Mouse (Mus musculus): ENCODE results near the gene Adamtsl4. TPM values are rescaled to one million over a fixed set of nuclear protein-coding genes. Genes with fewer than 3 reads are reported as not detected.

Gene Adamtsl4
- polyA plus RNA-seq, 1 experiment: 5.2 TPM

GRCm38 (mm10) chr3:95651033-95651373 is 36.7 kb downstream of the Adamtsl4 start:
- TF ChIP-seq POLR2A (IDR thresholded peaks at IDR 0.05; ENCODE audit: low read depth, low read length): no peak
- TF ChIP-seq CTCF (conservative IDR thresholded peaks at IDR 0.05; ENCODE audit: insufficient read depth, insufficient read length, low read depth, low read length): no peak
- H3K4me1 ChIP-seq (ENCODE audit: control insufficient read depth, insufficient read depth, low read length): peaks cover 13% of the 10 kb centered on the region; the same call in 1 of the 2 replicates
- no peak for DNase-seq
- H3K27me3 ChIP-seq (replicated peaks; ENCODE audit: control insufficient read depth, insufficient read depth, low read length): no peaks in the 10 kb centered on the region
- no peak overlapping the region for H3K4me3 ChIP-seq (ENCODE audit: insufficient read depth, low read depth, low read length)
- WGBS: 79% methylated on average over 3 of the region's 3 CpGs
- peak overlapping the region; percentile 97 for H3K27ac ChIP-seq (ENCODE audit: insufficient read depth, low read depth, low read length)
- no peaks in the 10 kb centered on the region for H3K36me3 ChIP-seq (ENCODE audit: control insufficient read depth, insufficient read depth, low read length)

GRCm38 (mm10) chr3:95650276-95651032 is 37.3 kb downstream of the Adamtsl4 start:
- H3K36me3 ChIP-seq (ENCODE audit: control insufficient read depth, insufficient read depth, low read length): no peaks in the 10 kb centered on the region
- peak overlapping the region; percentile 97 for H3K27ac ChIP-seq (ENCODE audit: insufficient read depth, low read depth, low read length)
- H3K4me1 ChIP-seq (ENCODE audit: control insufficient read depth, insufficient read depth, low read length): peaks cover 13% of the 10 kb centered on the region; the same call in 1 of the 2 replicates
- DNase-seq: peak; percentile 83
- TF ChIP-seq POLR2A (IDR thresholded peaks at IDR 0.05; ENCODE audit: low read depth, low read length): no peak
- TF ChIP-seq CTCF (conservative IDR thresholded peaks at IDR 0.05; ENCODE audit: insufficient read depth, insufficient read length, low read depth, low read length): no peak
- H3K4me3 ChIP-seq (ENCODE audit: insufficient read depth, low read depth, low read length): no peak overlapping the region
- no peaks in the 10 kb centered on the region for H3K27me3 ChIP-seq (replicated peaks; ENCODE audit: control insufficient read depth, insufficient read depth, low read length)
- WGBS: 41% methylated on average over 6 of the region's 6 CpGs

- no peak for TF ChIP-seq POLR2A (IDR thresholded peaks at IDR 0.05; ENCODE audit: low read depth, low read length)
- no peak for TF ChIP-seq CTCF (conservative IDR thresholded peaks at IDR 0.05; ENCODE audit: insufficient read depth, insufficient read length, low read depth, low read length)
- no peak for DNase-seq
- H3K27me3 ChIP-seq (replicated peaks; ENCODE audit: control insufficient read depth, insufficient read depth, low read length): no peaks in the 10 kb centered on the region
- 89% methylated on average over 5 of the region's 5 CpGs for WGBS
- no peak overlapping the region for H3K4me3 ChIP-seq (ENCODE audit: insufficient read depth, low read depth, low read length)
- no peak overlapping the region for H3K27ac ChIP-seq (ENCODE audit: insufficient read depth, low read depth, low read length)
- no peaks in the 10 kb centered on the region for H3K36me3 ChIP-seq (ENCODE audit: control insufficient read depth, insufficient read depth, low read length)
- H3K4me1 ChIP-seq (ENCODE audit: control insufficient read depth, insufficient read depth, low read length): peaks cover 10% of the 10 kb centered on the region; the same call in 1 of the 2 replicates
Measured at GRCm38 (mm10) chr3:95648016-95648415, 39.7 kb downstream of the Adamtsl4 start.

GRCm38 (mm10) chr3:95645313-95646235 is 42.1 kb downstream of the Adamtsl4 start:
- no peak overlapping the region for H3K4me3 ChIP-seq (ENCODE audit: insufficient read depth, low read depth, low read length)
- no peak for TF ChIP-seq POLR2A (IDR thresholded peaks at IDR 0.05; ENCODE audit: low read depth, low read length)
- H3K4me1 ChIP-seq (ENCODE audit: control insufficient read depth, insufficient read depth, low read length): no peaks in the 10 kb centered on the region
- WGBS: 62% methylated on average over 10 of the region's 10 CpGs
- H3K27ac ChIP-seq (ENCODE audit: insufficient read depth, low read depth, low read length): peak overlapping the region; percentile 25
- H3K36me3 ChIP-seq (ENCODE audit: control insufficient read depth, insufficient read depth, low read length): no peaks in the 10 kb centered on the region
- DNase-seq: peak; percentile 65
- no peaks in the 10 kb centered on the region for H3K27me3 ChIP-seq (replicated peaks; ENCODE audit: control insufficient read depth, insufficient read depth, low read length)

GRCm38 (mm10) chr3:95643097-95643496 is 44.6 kb downstream of the Adamtsl4 start:
- no peak for DNase-seq
- Histone ChIP-seq H3K4me1 (ENCODE audit: control insufficient read depth, insufficient read depth, low read length) (no peaks in the 10 kb centered on the region), H3K36me3 (ENCODE audit: control insufficient read depth, insufficient read depth, low read length) (no peaks in the 10 kb centered on the region), H3K27me3 (replicated peaks; ENCODE audit: control insufficient read depth, insufficient read depth, low read length) (no peaks in the 10 kb centered on the region), H3K4me3 (ENCODE audit: insufficient read depth, low read depth, low read length) (no peak overlapping the region), H3K27ac (ENCODE audit: insufficient read depth, low read depth, low read length) (no peak overlapping the region)
- 68% methylated on average over 7 of the region's 7 CpGs for WGBS
- TF ChIP-seq POLR2A (IDR thresholded peaks at IDR 0.05; ENCODE audit: low read depth, low read length) (no peak), CTCF (conservative IDR thresholded peaks at IDR 0.05; ENCODE audit: insufficient read depth, insufficient read length, low read depth, low read length) (no peak)

GRCm38 (mm10) chr3:95639694-95640093 is 48.0 kb downstream of the Adamtsl4 start:
- Histone ChIP-seq H3K4me1 (ENCODE audit: control insufficient read depth, insufficient read depth, low read length) (peaks cover 7% of the 10 kb centered on the region; the same call in 1 of the 2 replicates), H3K27ac (ENCODE audit: insufficient read depth, low read depth, low read length) (no peak overlapping the region), H3K27me3 (replicated peaks; ENCODE audit: control insufficient read depth, insufficient read depth, low read length) (no peaks in the 10 kb centered on the region), H3K36me3 (ENCODE audit: control insufficient read depth, insufficient read depth, low read length) (peaks cover under 1% of the 10 kb centered on the region; the same call in 1 of the 2 replicates), H3K4me3 (ENCODE audit: insufficient read depth, low read depth, low read length) (no peak overlapping the region)
- DNase-seq: no peak
- TF ChIP-seq CTCF (conservative IDR thresholded peaks at IDR 0.05; ENCODE audit: insufficient read depth, insufficient read length, low read depth, low read length) (peak; percentile 22; the same call in 1 of the 2 replicates), POLR2A (IDR thresholded peaks at IDR 0.05; ENCODE audit: low read depth, low read length) (no peak)
- 95% methylated on average over 1 of the region's 1 CpGs for WGBS

- peaks cover 1% of the 10 kb centered on the region; the same call in 1 of the 2 replicates for H3K36me3 ChIP-seq (ENCODE audit: control insufficient read depth, insufficient read depth, low read length)
- H3K27ac ChIP-seq (ENCODE audit: insufficient read depth, low read depth, low read length): peak overlapping the region; percentile 90
- TF ChIP-seq POLR2A (IDR thresholded peaks at IDR 0.05; ENCODE audit: low read depth, low read length): no peak
- no peak for TF ChIP-seq CTCF (conservative IDR thresholded peaks at IDR 0.05; ENCODE audit: insufficient read depth, insufficient read length, low read depth, low read length)
Measured at GRCm38 (mm10) chr3:95636072-95636471, 51.6 kb downstream of the Adamtsl4 start.

More at GRCm38 (mm10) chr3:95636072-95636471, 51.6 kb downstream of the Adamtsl4 start:
- Histone ChIP-seq H3K4me3 (ENCODE audit: insufficient read depth, low read depth, low read length) (no peak overlapping the region), H3K27me3 (replicated peaks; ENCODE audit: control insufficient read depth, insufficient read depth, low read length) (no peaks in the 10 kb centered on the region), H3K4me1 (ENCODE audit: control insufficient read depth, insufficient read depth, low read length) (peaks cover 7% of the 10 kb centered on the region; the same call in 1 of the 2 replicates)
- peak; percentile 54 for DNase-seq
- 45% methylated on average over 4 of the region's 4 CpGs for WGBS
